Mouse (Mus musculus): ENCODE measurements around the gene Tmem94. TPM values are rescaled to one million over a fixed set of nuclear protein-coding genes. Genes with fewer than 3 reads are reported as not detected.
A peak's percentile ranks its signal among the peaks of the same experiment; 100 is the strongest.

Tmem94 gene
- total and polyA plus RNA-seq, 3 experiments: 6.4 to 27.4 (median 15.0) TPM

DNA sequence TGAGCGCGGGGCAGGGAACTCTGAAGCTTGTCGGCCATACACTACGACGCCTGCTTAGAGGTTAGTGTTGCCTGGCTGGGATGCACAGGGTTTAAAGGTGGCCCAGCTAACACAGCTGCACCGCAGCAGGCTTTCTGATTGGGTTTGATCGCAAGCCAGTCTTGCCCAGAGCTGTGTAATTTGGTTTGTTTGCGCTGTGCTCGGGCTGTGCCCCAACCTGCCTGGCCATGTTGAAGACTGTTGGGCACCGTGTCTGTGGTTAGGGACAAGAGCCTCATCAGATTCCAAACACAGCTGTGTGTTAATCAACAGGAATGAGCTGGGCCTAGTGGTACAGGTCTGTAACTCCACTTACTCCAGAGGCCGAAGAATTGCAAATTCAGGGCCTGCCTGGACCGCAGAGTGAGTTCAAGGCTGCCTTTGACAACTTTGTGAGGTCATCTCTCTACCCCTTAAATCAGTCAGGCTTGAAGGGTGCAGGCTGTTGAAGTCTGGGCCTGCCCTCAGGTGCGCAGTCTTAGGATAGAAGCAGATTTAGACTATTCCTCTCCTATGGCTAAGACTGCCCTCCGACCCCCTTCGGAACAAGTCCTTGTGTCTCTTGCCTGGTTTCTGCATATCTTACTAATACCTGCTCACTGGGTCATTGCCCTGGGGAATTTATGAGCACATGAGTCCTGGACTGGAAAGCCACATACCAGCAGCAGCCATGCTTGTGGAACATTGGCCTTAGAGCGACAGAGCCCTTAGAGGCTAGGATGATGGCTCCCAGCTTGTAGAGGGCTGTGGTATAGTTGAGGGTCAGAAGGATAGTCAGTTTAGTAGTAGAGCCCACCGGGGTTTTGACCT, 12.5 kb downstream of the Tmem94 start:
- no peak overlapping the region for H3K27ac ChIP-seq (ENCODE audit: insufficient read depth, low read depth)
- no peaks in the 10 kb centered on the region for H3K9me3 ChIP-seq (replicated peaks; ENCODE audit: low read length)
- H3K36me3 ChIP-seq (replicated peaks in 1 of 2; ENCODE audit: control insufficient read depth in 1 of 2, insufficient read depth in 1 of 2, low read length in 1 of 2): peaks cover 0 to 42% of the 10 kb centered on the region in 2 experiments
- H3K27me3 ChIP-seq (replicated peaks): no peaks in the 10 kb centered on the region
- DNase-seq (ENCODE audit: extremely low read depth): peak; percentile 24
- in situ Hi-C loops (cut with MboI; ENCODE audit: low pct_ligation_motif_present, low pct_unique_long_range_greater_than_20kb, low sequenced_read_pairs): no loop called here
- H3K4me2 ChIP-seq (ENCODE audit: insufficient read depth, low read depth, poor library complexity, severe bottlenecking): no peak overlapping the region
- no peak overlapping the region for H3K4me3 ChIP-seq (replicated peaks in 1 of 3; ENCODE audit: low read depth in 2 of 3, low read length in 2 of 3, poor library complexity in 1 of 3)
- no peak for TF ChIP-seq ZKSCAN1 (IDR thresholded peaks at IDR 0.05; ENCODE audit: borderline replicate concordance, low read depth, low read length)
- no peak for TF ChIP-seq RAD21 (IDR thresholded peaks at IDR 0.05; ENCODE audit: low read depth, low read length)
- TF ChIP-seq HCFC1 (IDR thresholded peaks at IDR 0.05; ENCODE audit: low read depth, low read length): no peak
- TF ChIP-seq MXI1 (IDR thresholded peaks at IDR 0.05; ENCODE audit: low read depth, low read length): no peak
- no peak for TF ChIP-seq POLR2A (IDR thresholded peaks at IDR 0.05; ENCODE audit: low read depth, low read length)
- no peak for TF ChIP-seq TBP (conservative IDR thresholded peaks at IDR 0.05; ENCODE audit: low read depth, low read length)
- no peak for TF ChIP-seq POLR2AphosphoS2 (IDR thresholded peaks at IDR 0.05; ENCODE audit: low read depth, low read length)
- no peak for TF ChIP-seq ZC3H11A (IDR thresholded peaks at IDR 0.05; ENCODE audit: low read depth, low read length)
- TF ChIP-seq MAX (IDR thresholded peaks at IDR 0.05; ENCODE audit: low read length): no peak
- TF ChIP-seq CHD2 (IDR thresholded peaks at IDR 0.05; ENCODE audit: low read length): no peak
- TF ChIP-seq KAT2A (IDR thresholded peaks at IDR 0.05; ENCODE audit: insufficient replicate concordance, low read length): no peak
- H3K9ac ChIP-seq (ENCODE audit: insufficient read depth, low read depth): no peak overlapping the region
- dilution Hi-C loops (cut with MboI; ENCODE audit: extremely low pct_ligation_motif_present, extremely low pct_unique_long_range_greater_than_20kb, low sequenced_read_pairs): no loop called here
- no peaks in the 10 kb centered on the region for H3K79me2 ChIP-seq (replicated peaks; ENCODE audit: control insufficient read depth, extremely low read depth, insufficient read depth, poor library complexity, severe bottlenecking)
- peaks cover 5 to 19% of the 10 kb centered on the region in 2 experiments; a peak in 2 of 4 replicates for H3K4me1 ChIP-seq (ENCODE audit: control insufficient read depth in 1 of 2, insufficient read depth in 2 of 2)

DNA sequence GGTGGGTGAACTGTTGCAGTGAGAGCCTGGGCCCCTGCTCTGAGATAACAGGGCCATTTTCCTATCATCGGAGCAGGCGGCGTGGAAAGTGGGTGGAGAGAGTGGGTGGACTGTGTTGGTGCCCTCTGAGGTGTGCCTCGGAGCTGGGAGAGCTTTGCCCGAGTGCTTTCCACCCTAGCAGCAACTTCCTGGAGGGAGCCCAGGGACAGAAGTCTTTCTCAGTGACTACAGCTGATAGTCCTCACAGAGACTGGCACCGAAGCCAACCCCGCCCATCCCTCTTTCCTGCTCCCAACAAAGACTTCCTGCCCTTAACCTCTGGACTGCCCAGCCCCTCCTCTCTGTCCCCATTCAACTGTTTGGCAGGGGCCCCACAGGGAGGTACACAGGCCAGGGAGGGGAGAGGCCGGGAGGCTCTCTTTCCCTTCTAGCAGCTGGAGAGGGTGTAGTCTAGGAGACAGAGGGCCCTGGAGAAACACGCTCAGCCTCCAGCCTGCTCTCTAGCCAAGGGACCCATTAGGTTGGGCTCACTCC, 13.9 kb downstream of the Tmem94 start:
- Histone ChIP-seq H3K27me3 (replicated peaks) (no peaks in the 10 kb centered on the region), H3K4me3 (replicated peaks in 1 of 3; ENCODE audit: low read depth in 2 of 3, low read length in 2 of 3, poor library complexity in 1 of 3) (no peak overlapping the region), H3K27ac (ENCODE audit: insufficient read depth, low read depth) (no peak overlapping the region), H3K4me2 (ENCODE audit: insufficient read depth, low read depth, poor library complexity, severe bottlenecking) (no peak overlapping the region), H3K4me1 (ENCODE audit: control insufficient read depth in 1 of 2, insufficient read depth in 2 of 2) (peaks cover 5 to 19% of the 10 kb centered on the region in 2 experiments; a peak in 2 of 4 replicates), H3K9me3 (replicated peaks; ENCODE audit: low read length) (no peaks in the 10 kb centered on the region), H3K36me3 (replicated peaks in 1 of 2; ENCODE audit: control insufficient read depth in 1 of 2, insufficient read depth in 1 of 2, low read length in 1 of 2) (peaks cover 0 to 41% of the 10 kb centered on the region in 2 experiments), H3K9ac (ENCODE audit: insufficient read depth, low read depth) (no peak overlapping the region), H3K79me2 (replicated peaks; ENCODE audit: control insufficient read depth, extremely low read depth, insufficient read depth, poor library complexity, severe bottlenecking) (no peaks in the 10 kb centered on the region)
- TF ChIP-seq EP300 (IDR thresholded peaks at IDR 0.05; ENCODE audit: low read length) (no peak), JUN (IDR thresholded peaks at IDR 0.05; ENCODE audit: insufficient read depth, low read depth, low read length) (no peak), E2F4 (IDR thresholded peaks at IDR 0.05; ENCODE audit: insufficient replicate concordance, low read depth, low read length) (no peak), IRF4 (IDR thresholded peaks at IDR 0.05; ENCODE audit: low read depth, low read length) (no peak), BHLHE40 (IDR thresholded peaks at IDR 0.05; ENCODE audit: low read depth, low read length) (no peak), ZC3H11A (IDR thresholded peaks at IDR 0.05; ENCODE audit: low read depth, low read length) (no peak), HCFC1 (IDR thresholded peaks at IDR 0.05; ENCODE audit: low read depth, low read length) (no peak), ELF1 (IDR thresholded peaks at IDR 0.05; ENCODE audit: low read depth, low read length) (no peak), TCF12 (IDR thresholded peaks at IDR 0.05; ENCODE audit: low read depth, low read length) (no peak), NELFE (IDR thresholded peaks at IDR 0.05; ENCODE audit: low read depth, low read length) (no peak), USF1 (IDR thresholded peaks at IDR 0.05; ENCODE audit: low read depth, low read length) (no peak), TBP (conservative IDR thresholded peaks at IDR 0.05; ENCODE audit: low read depth, low read length) (no peak), KAT2A (IDR thresholded peaks at IDR 0.05; ENCODE audit: insufficient replicate concordance, low read length) (no peak), SIN3A (IDR thresholded peaks at IDR 0.05; ENCODE audit: low read length) (no peak), MAZ (IDR thresholded peaks at IDR 0.05; ENCODE audit: low read depth, low read length) (no peak), MYC (IDR thresholded peaks at IDR 0.05; ENCODE audit: low read depth, low read length) (no peak), GABPA (IDR thresholded peaks at IDR 0.05; ENCODE audit: insufficient replicate concordance, low read depth, low read length) (no peak)
- in situ Hi-C loops (cut with MboI; ENCODE audit: low pct_ligation_motif_present, low pct_unique_long_range_greater_than_20kb, low sequenced_read_pairs) (no loop called here), dilution Hi-C loops (cut with MboI; ENCODE audit: extremely low pct_ligation_motif_present, extremely low pct_unique_long_range_greater_than_20kb, low sequenced_read_pairs) (no loop called here)
- no peak for DNase-seq (ENCODE audit: extremely low read depth)
